Mouse (Mus musculus): Measurements from ENCODE around the gene Fkbp2.

- no peak for TF ChIP-seq POLR2A (IDR thresholded peaks at IDR 0.05; ENCODE audit: insufficient read length, low read depth)
- no peak for TF ChIP-seq E2F4 (IDR thresholded peaks at IDR 0.05; ENCODE audit: insufficient read depth)
- TF ChIP-seq POLR2AphosphoS2 (IDR thresholded peaks at IDR 0.05; ENCODE audit: insufficient read length, low read depth): no peak
- no peak for TF ChIP-seq MAX (IDR thresholded peaks at IDR 0.05; ENCODE audit: low read depth)
- no peak for TF ChIP-seq MYOD1 (IDR thresholded peaks at IDR 0.05; ENCODE audit: control insufficient read depth in 1 of 3, insufficient read length in 2 of 3, low read depth in 2 of 3)
Observed at GRCm38 (mm10) chr19:6970460-6971085, 9.7 kb downstream of the Fkbp2 start.

All from myocyte (in vitro differentiated cells).